Mouse (Mus musculus) forebrain, embryonic 15.5 days (tissue): Measurements from ENCODE around the gene Prdm12. TPM values are rescaled to one million over a fixed set of nuclear protein-coding genes. Genes with fewer than 3 reads are reported as not detected.

Source experiments
- ATAC-seq: fragments of 200-750 bp; cut with Nextera tagmentation; replicated peaks from 2 replicates; pipeline ENCODE4 v1.8.0; 2017; ENCODE audit warnings: mild to moderate bottlenecking, moderate TSS enrichment, moderate library complexity
- H3K27ac ChIP-seq: fragments of 300-500 bp; sonication (generic); replicated peaks from 2 replicates; pipeline ENCODE4 v1.5.1; 2015; ENCODE audit warnings: mild to moderate bottlenecking, inconsistent platforms
- H3K27me3 ChIP-seq: fragments of 300-500 bp; sonication (generic); 2 replicates; pipeline ENCODE4 v1.6.1; 2015; ENCODE audit warnings: inconsistent platforms
- H3K36me3 ChIP-seq: fragments of 300-500 bp; sonication (generic); 2 replicates; pipeline ENCODE4 v1.6.1; 2015; ENCODE audit warnings: mild to moderate bottlenecking, inconsistent platforms
- H3K4me1 ChIP-seq: fragments of 300-500 bp; sonication (generic); 2 replicates; pipeline ENCODE4 v1.6.1; 2015; ENCODE audit warnings: inconsistent platforms
- H3K4me2 ChIP-seq: fragments of 300-500 bp; sonication (generic); replicated peaks from 2 replicates; pipeline ENCODE4 v1.6.1; 2015; ENCODE audit warnings: mild to moderate bottlenecking, inconsistent platforms
- H3K4me3 ChIP-seq: fragments of 300-500 bp; sonication (generic); 2 replicates; pipeline ENCODE4 v1.5.1; 2015; ENCODE audit warnings: mild to moderate bottlenecking, inconsistent platforms
- H3K9ac ChIP-seq: fragments of 300-500 bp; sonication (generic); replicated peaks from 2 replicates; pipeline ENCODE4 v1.6.1; 2015; ENCODE audit warnings: mild to moderate bottlenecking, inconsistent platforms
- H3K9me3 ChIP-seq: fragments of 300-500 bp; sonication (generic); 2 replicates; pipeline ENCODE4 v1.6.1; 2016; ENCODE audit warnings: inconsistent platforms
- WGBS: fragments of 180-500 bp; shearing (Covaris S2); methylation state at CpG from one replicate; pipeline ENCODE4 v1.1.7; 2015; ENCODE audit warnings: mixed read lengths; 5-methylcytosine and 5-hydroxymethylcytosine counted together
- microRNA-seq: library from miRNA; unstranded; fragments of <30 nt; microRNA quantifications from one replicate; pipeline ENCODE4, GENCODE M21; 2016
- polyA plus RNA-seq: library from polyadenylated mRNA; unstranded; fragments of >200 nt; fragmentation: Nextera tagmentation; extraction: Ambion mirVana; gene quantifications from 2 replicates; pipeline ENCODE4 v1.2.1, GENCODE M21; 2015

Gene Prdm12
- polyA plus RNA-seq, 1 experiment from 2014 or later: 4.1 TPM

- ATAC-seq: peak; percentile 100
- H3K27me3 ChIP-seq: no peaks in the 10 kb centered on the region
- H3K9ac ChIP-seq: peak within 1 kb of the TSS; percentile 93
- H3K4me1 ChIP-seq: peaks cover 44% of the 10 kb centered on the region
- no peaks in the 10 kb centered on the region for H3K36me3 ChIP-seq
- WGBS: under 1% methylated on average over 64 of the region's 64 CpGs
- H3K9me3 ChIP-seq: no peaks in the 10 kb centered on the region
- H3K27ac ChIP-seq: peak within 1 kb of the TSS; percentile 97
- peak within 1 kb of the TSS; percentile 78 for H3K4me3 ChIP-seq
- peak within 1 kb of the TSS; percentile 74 for H3K4me2 ChIP-seq
These were observed 48.5 kb downstream of the Prdm12 start, which contains the start of gene Abl1 for GRCm38 (mm10) chr2:31688074-31688925. TSS of gene Abl1 (plus strand) at chr2:31688376.

GRCm38 (mm10) chr2:31689045-31689444 lies 49.2 kb downstream of the Prdm12 start:
- H3K9ac ChIP-seq: peak overlapping the region; percentile 93
- ATAC-seq: no peak
- H3K4me2 ChIP-seq: peak overlapping the region; percentile 74
- H3K27me3 ChIP-seq: no peaks in the 10 kb centered on the region
- no peaks in the 10 kb centered on the region for H3K36me3 ChIP-seq
- WGBS: 0% methylated on average over 12 of the region's 12 CpGs
- H3K27ac ChIP-seq: peak overlapping the region; percentile 97; the same call in 1 of the 2 replicates
- no peaks in the 10 kb centered on the region for H3K9me3 ChIP-seq
- H3K4me3 ChIP-seq: peak overlapping the region; percentile 78
- peaks cover 44% of the 10 kb centered on the region for H3K4me1 ChIP-seq

DNA sequence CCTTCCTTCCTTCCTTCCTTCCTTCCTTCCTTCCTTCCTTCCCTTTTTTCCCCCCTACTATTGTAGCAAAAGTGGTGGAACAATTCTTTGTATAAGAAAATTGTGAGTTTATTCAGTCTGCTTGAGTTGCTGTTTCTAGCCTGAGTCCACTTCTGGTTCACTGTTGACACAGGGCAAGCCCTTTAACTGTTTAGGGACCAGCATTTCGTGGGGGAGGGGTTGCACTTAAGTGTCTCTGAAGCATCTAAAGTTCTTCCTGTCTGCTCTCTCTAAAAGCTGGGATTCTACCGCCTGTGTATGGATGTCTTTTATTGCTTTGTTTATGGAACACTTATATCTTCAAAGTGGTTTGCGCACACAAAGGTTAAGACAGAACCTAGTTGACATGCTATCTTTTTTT lies 50.2 kb downstream of the Prdm12 start:
- Histone ChIP-seq H3K4me2 (peak overlapping the region; percentile 74), H3K4me3 (peak overlapping the region; percentile 78), H3K4me1 (peaks cover 44% of the 10 kb centered on the region), H3K9me3 (no peaks in the 10 kb centered on the region), H3K9ac (peak overlapping the region; percentile 13; the same call in 1 of the 2 replicates), H3K27ac (no peak overlapping the region), H3K27me3 (no peaks in the 10 kb centered on the region), H3K36me3 (no peaks in the 10 kb centered on the region)
- no peak for ATAC-seq
- WGBS: 59% methylated on average over 3 of the region's 3 CpGs

DNA sequence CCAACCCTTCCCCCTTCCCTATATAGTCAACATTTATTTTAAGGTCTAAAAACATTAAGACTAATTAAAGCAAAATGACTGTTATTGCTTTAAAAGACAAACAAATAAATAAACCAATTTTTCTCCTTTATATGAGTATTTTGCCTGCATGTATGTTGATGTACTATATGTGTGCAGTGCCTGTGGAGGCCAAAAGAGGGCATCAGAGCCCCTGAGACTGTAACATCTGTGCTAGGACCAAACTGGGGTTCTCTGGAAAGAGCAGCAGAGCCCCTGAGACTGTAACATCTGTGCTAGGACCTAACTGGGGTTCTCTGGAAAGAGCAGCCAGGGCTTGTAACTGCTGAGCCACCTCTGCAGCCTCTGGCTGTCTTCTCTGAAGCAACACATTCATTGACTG lies 58.4 kb downstream of the Prdm12 start:
- H3K4me1 ChIP-seq: no peaks in the 10 kb centered on the region
- ATAC-seq: no peak
- peaks cover 11% of the 10 kb centered on the region for H3K36me3 ChIP-seq
- H3K4me3 ChIP-seq: no peak overlapping the region
- no peak overlapping the region for H3K4me2 ChIP-seq
- no peaks in the 10 kb centered on the region for H3K9me3 ChIP-seq
- H3K9ac ChIP-seq: no peak overlapping the region
- no peaks in the 10 kb centered on the region for H3K27me3 ChIP-seq
- H3K27ac ChIP-seq: no peak overlapping the region

- Histone ChIP-seq H3K4me1 (no peaks in the 10 kb centered on the region), H3K36me3 (peaks cover 9% of the 10 kb centered on the region), H3K27ac (no peak overlapping the region), H3K9me3 (no peaks in the 10 kb centered on the region), H3K4me3 (no peak overlapping the region), H3K27me3 (no peaks in the 10 kb centered on the region), H3K9ac (no peak overlapping the region), H3K4me2 (no peak overlapping the region)
- WGBS: 49% methylated on average over 7 of the region's 7 CpGs
- ATAC-seq: no peak
These were observed 61.0 kb downstream of the Prdm12 start for GRCm38 (mm10) chr2:31700545-31701446.

GRCm38 (mm10) chr2:31703226-31703625 lies 63.4 kb downstream of the Prdm12 start:
- Histone ChIP-seq H3K9me3 (no peaks in the 10 kb centered on the region), H3K27me3 (no peaks in the 10 kb centered on the region), H3K27ac (no peak overlapping the region), H3K4me1 (no peaks in the 10 kb centered on the region), H3K9ac (no peak overlapping the region), H3K4me2 (no peak overlapping the region), H3K36me3 (0 out of 2 replicates have a peak, but pooled peaks cover 2% of the 10 kb centered on the region), H3K4me3 (no peak overlapping the region)
- no peak for ATAC-seq

Small RNA genes within 50 kb of the gene (microRNA-seq; reads per million reads assigned to microRNA genes)
- 0.88 reads per million for gene Mir6998

Other genes starting within 250 kb of the Prdm12 start
- gene Ass1, start 169.8 kb upstream of the Prdm12 start, polyA plus RNA-seq: 4.5 and 6.3 TPM in 2 replicates
- gene Fubp3, start 67.4 kb upstream of the Prdm12 start, polyA plus RNA-seq: 57.5 and 63.0 TPM in 2 replicates
- gene Exosc2, start 30.7 kb downstream of the Prdm12 start, polyA plus RNA-seq: 41.6 and 44.2 TPM in 2 replicates
- 23.6 and 23.7 TPM in 2 replicates for gene Abl1, start 48.3 kb downstream of the Prdm12 start, polyA plus RNA-seq
- 0.08 and 0.20 TPM in 2 replicates for gene Qrfp, start 170.5 kb downstream of the Prdm12 start, polyA plus RNA-seq
- 3.2 TPM in 2 replicates for gene Fibcd1, start 206.0 kb downstream of the Prdm12 start, polyA plus RNA-seq
- gene Lamc3, start 247.3 kb downstream of the Prdm12 start, polyA plus RNA-seq: 2.9 TPM in 2 replicates